Mouse (Mus musculus): Measurements from ENCODE around the gene Otoa.

Otoa gene

GRCm38 (mm10) chr7:121082949-121083513 lies 1.6 kb downstream of the Otoa start:
- DNase-seq (ENCODE audit: low spot score), result no peak

- DNase-seq (ENCODE audit: low spot score), result no peak
Observed at GRCm38 (mm10) chr7:121084840-121085453, 3.5 kb downstream of the Otoa start.

GRCm38 (mm10) chr7:121085500-121085899 lies 4.0 kb downstream of the Otoa start:
- no peak for DNase-seq (ENCODE audit: low spot score)

- DNase-seq (ENCODE audit: low spot score), result no peak
Observed at GRCm38 (mm10) chr7:121088745-121089144, 7.3 kb downstream of the Otoa start.

GRCm38 (mm10) chr7:121090748-121091147 lies 9.3 kb downstream of the Otoa start:
- DNase-seq (ENCODE audit: low spot score), result no peak

GRCm38 (mm10) chr7:121093026-121093425 lies 11.6 kb downstream of the Otoa start:
- DNase-seq (ENCODE audit: low spot score), result no peak

GRCm38 (mm10) chr7:121098614-121099389 lies 17.4 kb downstream of the Otoa start:
- no peak for DNase-seq (ENCODE audit: low spot score)

- DNase-seq (ENCODE audit: low spot score), result no peak
Observed at GRCm38 (mm10) chr7:121107851-121108250, 26.4 kb downstream of the Otoa start.

- no peak for DNase-seq (ENCODE audit: low spot score)
Observed at GRCm38 (mm10) chr7:121111321-121111720, 29.9 kb downstream of the Otoa start.

- no peak for DNase-seq (ENCODE audit: low spot score)
Observed at GRCm38 (mm10) chr7:121111762-121112161, 30.3 kb downstream of the Otoa start.

- peak; percentile 86 for DNase-seq (ENCODE audit: low spot score)
Observed at GRCm38 (mm10) chr7:121120143-121120818, 38.8 kb downstream of the Otoa start.

- no peak for DNase-seq (ENCODE audit: low spot score)
Observed at GRCm38 (mm10) chr7:121130837-121131236, 49.4 kb downstream of the Otoa start.

- DNase-seq (ENCODE audit: low spot score), result no peak
Observed at GRCm38 (mm10) chr7:121141274-121141673, 59.8 kb downstream of the Otoa start.

- DNase-seq (ENCODE audit: low spot score), result no peak
Observed at GRCm38 (mm10) chr7:121150662-121151061, 69.2 kb downstream of the Otoa start.

- no peak for DNase-seq (ENCODE audit: low spot score)
Observed at GRCm38 (mm10) chr7:121152186-121152585, 70.7 kb downstream of the Otoa start.

GRCm38 (mm10) chr7:121165616-121166015 lies 84.2 kb downstream of the Otoa start:
- DNase-seq (ENCODE audit: low spot score), result no peak

GRCm38 (mm10) chr7:121171888-121172287 lies 90.4 kb downstream of the Otoa start:
- DNase-seq (ENCODE audit: low spot score), result no peak

GRCm38 (mm10) chr7:121187201-121187786 lies 105.8 kb downstream of the Otoa start:
- no peak for DNase-seq (ENCODE audit: low spot score)

GRCm38 (mm10) chr7:121188976-121189375 lies 107.5 kb downstream of the Otoa start:
- DNase-seq (ENCODE audit: low spot score), result no peak

GRCm38 (mm10) chr7:121198933-121199332 lies 117.5 kb downstream of the Otoa start:
- no peak for DNase-seq (ENCODE audit: low spot score)

GRCm38 (mm10) chr7:121211804-121212203 lies 130.4 kb downstream of the Otoa start:
- DNase-seq (ENCODE audit: low spot score), result no peak
